Mouse (Mus musculus): ENCODE data around the gene Ehbp1. TPM values are rescaled to one million over a fixed set of nuclear protein-coding genes. Genes with fewer than 3 reads are reported as not detected.

The Ehbp1 gene
- total RNA-seq (2015) (3.4 and 6.8 TPM in 2 replicates), total RNA-seq (2017) (2.2 and 3.0 TPM in 2 replicates)

- no peak for ATAC-seq (replicated peaks; ENCODE audit: poor library complexity)
These were observed at the start of gene Ehbp1 for GRCm38 (mm10) chr11:22342242-22343207. TSS of gene Ehbp1 (minus strand) at chr11:22342292.

GRCm38 (mm10) chr11:22387472-22388098 lies 45.5 kb upstream of the Ehbp1 start:
- ATAC-seq (replicated peaks; ENCODE audit: poor library complexity), result no peak

DNA sequence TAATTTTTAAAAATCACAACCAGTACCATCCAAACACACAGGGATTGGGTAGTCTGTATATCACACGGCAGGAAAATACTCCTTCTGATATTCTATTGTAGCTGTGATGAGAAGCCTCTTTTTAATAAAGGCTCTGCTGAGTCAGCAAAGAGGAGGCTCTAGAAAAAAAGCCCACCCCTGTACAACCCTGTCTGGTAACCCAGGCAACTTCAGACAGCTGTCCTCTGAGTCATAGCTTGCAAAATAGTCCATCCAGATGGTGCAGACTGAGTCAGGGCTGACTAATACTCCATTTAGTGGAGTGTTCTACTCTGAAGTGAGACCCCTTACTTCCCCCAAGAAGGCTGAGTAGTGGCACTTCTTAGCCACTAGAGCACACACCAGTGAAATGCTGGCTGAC lies 41.4 kb upstream of the Ehbp1 start:
- ATAC-seq (replicated peaks; ENCODE audit: poor library complexity), result no peak

DNA sequence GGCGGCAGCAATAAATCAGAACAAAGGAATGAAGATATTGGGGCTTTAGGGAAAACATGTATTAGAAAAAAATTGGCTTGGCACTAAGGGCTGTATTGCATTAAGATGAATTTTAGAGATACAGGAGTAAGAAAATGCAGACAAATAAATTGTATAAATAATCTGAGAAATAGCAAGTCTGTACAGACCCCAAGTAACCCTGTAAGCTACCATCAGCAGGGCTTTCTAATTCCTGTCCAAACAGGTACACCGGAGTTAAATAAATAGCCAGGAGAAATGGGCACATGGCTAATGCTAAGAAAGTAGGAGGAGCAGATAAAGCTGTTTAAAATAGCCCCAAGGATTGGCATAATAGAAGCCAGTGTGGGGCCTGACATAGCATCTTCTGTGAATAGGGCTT lies 32.7 kb upstream of the Ehbp1 start:
- no peak for ATAC-seq (replicated peaks; ENCODE audit: poor library complexity)

- ATAC-seq (replicated peaks; ENCODE audit: poor library complexity), result no peak
These were observed 31.2 kb upstream of the Ehbp1 start for GRCm38 (mm10) chr11:22373290-22373674.

- no peak for ATAC-seq (replicated peaks; ENCODE audit: poor library complexity)
These were observed 30.7 kb upstream of the Ehbp1 start for GRCm38 (mm10) chr11:22372609-22373289.

DNA sequence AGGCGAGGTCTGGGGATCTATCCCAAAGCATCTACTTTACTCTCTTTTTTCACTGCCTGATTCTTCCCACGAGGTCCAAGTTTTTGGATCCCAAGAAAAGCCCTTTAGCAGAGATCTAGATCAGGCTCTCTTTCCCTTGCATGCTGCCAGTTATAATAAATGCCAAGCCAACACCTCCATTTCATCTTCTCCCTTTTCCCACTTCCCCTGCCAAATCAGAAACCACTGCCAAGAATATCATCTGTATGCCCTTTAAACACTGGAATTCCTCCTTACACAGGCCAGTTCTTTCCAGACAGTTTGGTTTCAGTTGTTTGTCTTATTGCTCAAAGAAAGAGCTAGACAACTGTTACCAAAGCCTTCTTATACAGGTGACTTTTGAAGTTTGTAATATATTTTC lies 27.7 kb upstream of the Ehbp1 start:
- ATAC-seq (replicated peaks; ENCODE audit: poor library complexity), result no peak

GRCm38 (mm10) chr11:22368621-22369020 lies 26.5 kb upstream of the Ehbp1 start:
- no peak for ATAC-seq (replicated peaks; ENCODE audit: poor library complexity)

GRCm38 (mm10) chr11:22366486-22366885 lies 24.4 kb upstream of the Ehbp1 start:
- ATAC-seq (replicated peaks; ENCODE audit: poor library complexity), result no peak

- no peak for ATAC-seq (replicated peaks; ENCODE audit: poor library complexity)
These were observed 12.0 kb upstream of the Ehbp1 start for GRCm38 (mm10) chr11:22353962-22354621.

- ATAC-seq (replicated peaks; ENCODE audit: poor library complexity), result no peak
These were observed 7.9 kb upstream of the Ehbp1 start for GRCm38 (mm10) chr11:22349945-22350344.

GRCm38 (mm10) chr11:22348536-22348910 lies 6.4 kb upstream of the Ehbp1 start:
- no peak for ATAC-seq (replicated peaks; ENCODE audit: poor library complexity)

GRCm38 (mm10) chr11:22347651-22348535 lies 5.8 kb upstream of the Ehbp1 start:
- ATAC-seq (replicated peaks; ENCODE audit: poor library complexity), result no peak

DNA sequence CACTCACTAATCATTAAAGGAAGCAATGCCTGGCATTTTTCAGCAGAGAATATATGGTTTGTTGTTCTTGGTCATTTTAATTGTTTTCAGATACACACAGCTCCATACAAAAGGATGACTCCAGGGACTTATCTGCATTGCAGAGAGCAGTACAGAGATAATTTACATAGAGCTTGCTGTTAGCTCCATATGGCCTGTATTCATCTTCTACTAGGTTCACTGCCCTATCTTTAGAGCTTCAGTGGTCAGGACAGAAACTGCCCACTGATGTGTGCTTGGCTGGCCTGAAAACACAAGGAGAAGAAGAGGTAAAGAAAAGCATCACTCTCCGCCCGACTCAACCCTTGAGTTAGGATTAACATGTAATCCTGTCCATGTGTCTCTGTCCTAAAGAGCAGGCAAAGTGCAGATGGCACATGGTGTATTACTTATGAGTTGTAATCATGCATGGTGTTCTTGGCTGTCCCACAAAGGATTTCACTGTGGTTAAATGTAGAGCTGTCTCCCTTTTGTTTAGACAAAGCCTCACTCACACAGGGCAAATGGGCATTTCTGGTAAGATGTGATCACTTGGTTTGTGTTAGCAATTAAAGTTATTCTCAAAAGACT lies 14.7 kb downstream of the Ehbp1 start:
- ATAC-seq (replicated peaks; ENCODE audit: poor library complexity), result no peak

GRCm38 (mm10) chr11:22317824-22318411 lies 24.2 kb downstream of the Ehbp1 start:
- no peak for ATAC-seq (replicated peaks; ENCODE audit: poor library complexity)

- no peak for ATAC-seq (replicated peaks; ENCODE audit: poor library complexity)
These were observed 26.3 kb downstream of the Ehbp1 start for GRCm38 (mm10) chr11:22315801-22316200.

DNA sequence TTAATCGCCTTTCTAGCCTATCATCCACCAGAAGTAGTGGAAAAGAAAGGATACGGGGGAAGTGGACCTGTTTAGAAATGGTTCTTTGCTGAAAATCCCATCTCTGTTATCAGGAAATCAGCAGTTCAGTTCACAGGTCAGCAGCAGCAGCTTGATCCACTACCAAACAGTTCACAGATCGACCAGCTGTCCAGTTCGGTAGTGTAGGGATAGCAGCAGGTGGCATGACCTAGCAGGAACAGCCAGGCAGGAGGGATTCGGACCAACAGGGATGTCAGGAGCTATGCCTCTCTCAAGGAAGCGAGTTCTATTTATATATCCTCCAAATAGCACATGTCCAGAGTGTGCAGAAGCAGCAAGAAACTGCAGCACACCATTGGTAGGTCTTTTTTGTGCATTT lies 40.9 kb downstream of the Ehbp1 start:
- ATAC-seq (replicated peaks; ENCODE audit: poor library complexity), result no peak

DNA sequence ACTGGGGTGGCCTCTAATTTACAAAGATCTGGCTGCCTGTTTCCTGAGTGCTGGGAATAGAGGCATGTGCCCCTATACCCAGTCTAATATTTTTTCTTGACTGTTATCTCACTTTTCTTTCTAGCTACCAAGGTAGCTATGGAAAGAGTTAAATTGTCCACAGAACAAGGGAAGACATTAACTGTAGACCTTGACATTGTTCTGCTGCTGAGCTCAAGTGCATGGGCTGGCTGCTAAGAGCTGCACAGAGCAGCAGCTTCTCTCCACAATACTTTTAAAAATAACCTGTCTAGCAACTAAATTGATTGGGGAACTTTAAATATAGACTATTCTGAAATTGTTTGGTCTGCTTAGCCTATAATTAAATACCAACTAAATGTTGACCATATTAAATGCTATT lies 52.9 kb downstream of the Ehbp1 start:
- ATAC-seq (replicated peaks; ENCODE audit: poor library complexity), result no peak

- ATAC-seq (replicated peaks; ENCODE audit: poor library complexity), result 0 out of 2 replicates have a peak, but pooled peaks have one; percentile 1
These were observed 54.6 kb downstream of the Ehbp1 start for GRCm38 (mm10) chr11:22287513-22287900.

Data from megakaryocyte progenitor cell, adult 5-6 weeks (primary cell).